Mouse (Mus musculus) cerebellum, postnatal 25 days (tissue): Measurements from ENCODE around the gene Kcnk4.
A peak's percentile ranks its signal among the peaks of the same experiment; 100 is the strongest.

Source experiments
- DNase-seq, 2 experiments: peaks; one replicate each; pipeline ENCODE4 v3.0.0; 2021; ENCODE audit warnings: mixed read lengths in 2 of 2

Kcnk4 gene

DNA sequence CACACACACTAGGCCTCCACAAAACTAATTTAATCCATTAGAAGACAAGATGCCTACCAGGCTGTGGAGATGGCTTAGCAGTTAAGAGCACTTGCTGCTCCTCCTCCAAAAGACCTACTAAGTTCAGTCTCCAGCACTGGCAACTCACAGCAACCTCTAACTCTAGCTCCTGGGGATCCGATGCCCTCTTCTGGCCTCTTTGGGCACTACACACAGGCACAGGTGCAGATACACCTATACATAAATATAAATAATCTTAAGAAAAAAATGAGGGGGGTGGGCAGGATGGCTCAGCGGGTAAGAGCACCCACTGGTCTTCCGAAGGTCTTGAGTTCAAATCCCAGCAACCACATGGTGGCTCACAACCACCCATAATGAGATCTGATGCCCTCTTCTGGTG lies 2.0 kb upstream of the Kcnk4 start:
- peak; percentile 48 to 67 for DNase-seq

DNA sequence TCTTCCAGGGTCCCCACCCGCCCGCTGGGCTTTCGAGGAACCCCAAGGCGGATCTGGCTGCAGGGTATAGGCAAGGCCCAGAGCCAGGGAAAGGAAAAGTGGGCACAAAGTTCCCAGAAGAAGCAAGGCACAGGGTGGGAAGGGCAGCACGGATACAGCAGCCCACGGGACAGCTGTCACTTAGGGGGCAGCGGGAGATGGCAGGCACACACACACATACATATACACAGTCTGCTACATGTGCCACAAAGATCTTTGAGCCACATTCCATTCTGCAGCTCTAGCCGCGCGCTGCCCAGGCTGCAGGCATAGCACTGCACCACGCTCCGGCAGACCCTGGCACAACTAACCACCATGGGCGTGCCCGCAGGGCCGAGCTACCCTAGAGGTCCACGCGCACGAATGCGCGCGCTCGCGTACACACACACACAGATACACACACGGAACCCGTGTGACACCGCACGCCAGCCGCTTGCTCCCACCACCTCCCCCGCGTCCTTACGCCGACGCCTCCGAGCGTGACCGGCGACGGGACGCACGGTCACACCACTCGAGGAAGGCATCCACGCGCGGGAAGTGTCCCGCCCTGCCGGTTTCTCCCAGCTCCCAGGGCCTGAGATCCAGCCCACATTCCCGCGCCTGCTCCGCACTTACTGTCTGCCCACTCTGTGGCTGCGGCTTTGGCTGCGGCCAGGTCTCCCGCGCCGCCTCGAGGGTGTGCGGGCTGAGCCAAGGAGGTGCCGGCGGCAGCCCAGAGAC lies 700 bp downstream of the Kcnk4 start:
- DNase-seq, result peak; percentile 76 to 81

DNA sequence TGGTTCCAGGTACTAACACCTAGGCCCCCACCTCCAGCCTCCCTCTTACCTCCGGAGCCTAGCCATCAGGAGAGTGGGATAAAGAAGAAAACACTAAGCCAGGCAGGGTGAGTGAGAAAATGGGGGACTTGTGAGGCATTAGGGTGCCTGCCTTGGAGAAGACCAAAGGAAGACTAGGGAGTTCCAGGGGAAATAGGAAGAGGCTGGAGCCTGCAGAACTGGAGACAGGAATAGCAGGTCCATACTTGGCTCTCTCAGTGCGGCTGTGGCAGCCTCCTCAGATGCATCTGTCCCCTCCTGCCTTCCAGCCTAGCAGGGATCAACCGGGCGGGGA lies 1.2 kb downstream of the Kcnk4 start:
- no peak for DNase-seq

DNA sequence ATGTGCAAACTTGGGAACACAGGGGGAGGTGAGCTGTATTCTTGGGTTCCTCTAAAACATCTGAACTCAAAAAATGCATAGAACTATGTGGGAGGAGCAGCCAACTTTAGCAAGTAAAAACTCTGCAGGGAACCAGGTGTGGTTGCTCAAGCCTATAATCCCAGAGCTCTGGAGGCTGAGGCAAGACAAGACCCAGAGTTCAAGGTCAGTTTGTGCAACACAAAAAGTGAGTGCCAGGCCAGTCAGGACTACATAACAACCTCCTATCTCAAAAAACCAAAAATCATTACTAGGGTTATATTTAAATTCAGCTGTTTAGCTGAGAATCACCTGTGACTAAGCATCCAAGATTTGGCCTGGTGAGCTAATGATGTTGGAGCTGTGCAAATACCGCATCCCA lies 2.3 kb downstream of the Kcnk4 start:
- DNase-seq, result no peak

DNA sequence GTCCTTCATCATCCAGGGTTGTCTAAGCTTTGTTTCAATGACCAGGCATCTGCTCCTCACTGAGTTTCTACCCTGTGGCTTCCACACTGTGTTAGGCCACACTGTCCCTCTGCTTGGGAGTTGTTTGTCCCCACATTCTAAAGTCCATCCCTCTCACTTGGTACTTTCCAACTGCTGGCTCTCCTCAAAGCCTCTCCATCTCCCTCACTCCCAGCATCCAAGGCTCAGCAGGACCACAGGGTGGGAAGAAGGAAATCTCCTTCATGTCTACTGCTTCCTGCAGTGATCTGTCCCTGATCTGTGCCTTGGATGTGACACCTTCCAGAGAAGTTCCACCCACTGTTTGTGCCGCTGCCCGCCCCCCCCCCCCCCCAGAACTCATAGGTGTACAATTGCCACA lies 3.3 kb downstream of the Kcnk4 start:
- DNase-seq, result peak in 1 of 2 experiments; percentile 48

DNA sequence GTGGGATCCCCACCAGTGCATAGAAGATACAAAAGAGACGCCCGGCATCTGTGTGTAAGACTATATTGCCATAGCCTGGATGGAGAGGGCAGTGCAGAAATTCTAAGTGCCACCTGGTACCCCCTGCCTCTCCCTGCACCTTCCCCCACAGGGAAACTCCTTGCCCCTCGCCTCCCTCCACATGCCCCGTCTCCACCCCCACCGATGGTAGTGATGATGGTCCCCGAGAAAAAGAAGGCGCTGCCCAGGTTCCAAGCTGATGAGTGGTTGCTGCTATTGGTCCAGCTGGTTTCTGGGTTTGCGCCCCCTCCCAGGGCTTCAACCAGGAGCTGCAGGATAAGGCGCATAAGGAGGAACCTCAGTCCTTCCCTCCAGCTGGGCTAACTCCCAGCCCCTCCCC lies 6.2 kb downstream of the Kcnk4 start:
- peak in 1 of 2 experiments; percentile 22 for DNase-seq

DNA sequence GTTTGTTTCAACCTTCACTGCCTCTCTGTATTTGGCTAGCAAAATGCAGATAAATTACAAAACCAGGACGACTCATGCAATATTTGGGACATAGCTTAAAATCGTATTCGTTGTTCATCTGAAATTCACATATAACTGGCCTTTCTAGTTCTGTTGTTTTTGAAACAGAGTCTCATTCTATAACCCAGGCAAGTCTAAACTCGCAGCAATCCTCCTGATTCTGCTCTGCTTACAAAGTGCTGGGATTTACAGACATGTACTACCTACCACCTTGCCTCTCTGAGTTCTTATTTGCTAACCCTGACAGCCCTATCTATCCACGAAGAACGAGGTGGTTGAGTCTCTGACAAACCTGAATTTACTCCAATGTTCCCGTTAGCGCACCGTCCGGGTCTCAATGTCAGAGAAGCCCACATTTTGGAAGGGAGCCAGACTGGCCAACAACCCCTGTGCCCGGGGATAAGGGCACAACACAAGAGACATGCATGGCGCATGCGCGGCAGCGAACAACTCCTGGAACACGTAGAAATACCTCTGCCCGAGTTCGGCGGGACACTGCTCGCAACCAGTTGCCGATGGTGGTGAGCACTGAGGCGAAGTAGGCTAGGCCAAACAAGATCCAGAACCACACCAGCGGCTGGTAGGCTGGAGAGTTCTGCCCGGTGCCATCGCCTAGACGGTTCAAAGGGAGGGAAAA lies 7.6 kb downstream of the Kcnk4 start:
- DNase-seq, result peak in 1 of 2 experiments; percentile 42

DNA sequence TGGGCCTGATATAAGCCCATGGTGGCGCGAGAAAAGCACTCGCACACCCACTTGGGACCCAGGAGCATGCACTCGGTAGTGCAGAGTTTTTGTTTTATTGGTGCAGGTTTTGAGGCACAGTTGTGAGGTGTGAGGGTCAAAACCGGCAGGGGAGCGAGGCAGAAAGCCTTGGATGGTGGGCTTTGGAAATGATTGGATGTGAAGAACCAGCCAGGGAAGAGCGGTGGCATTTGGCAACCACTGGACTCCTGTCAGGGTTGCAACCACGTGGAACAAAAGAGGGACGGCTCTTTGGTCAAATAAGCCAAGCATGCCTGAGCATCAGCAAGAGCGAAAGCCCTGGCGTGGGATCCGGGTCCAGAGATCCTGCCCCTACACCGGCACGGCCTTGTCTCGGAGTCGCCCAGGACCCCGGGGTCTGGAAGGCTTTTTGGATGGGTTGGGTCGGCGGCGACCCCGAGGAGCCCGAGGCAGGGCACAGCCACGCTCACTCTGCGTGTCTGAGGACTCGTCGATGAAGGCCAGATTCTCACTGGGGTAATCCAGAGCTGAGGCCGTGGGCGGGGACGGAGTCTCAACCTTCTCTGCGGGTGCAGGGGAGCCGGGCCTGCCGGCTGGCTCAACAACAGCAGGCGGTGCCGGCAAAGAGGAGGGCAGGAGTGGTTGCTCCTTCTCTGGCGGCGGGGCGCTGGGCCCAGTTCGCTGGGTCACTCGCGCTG lies 8.5 kb downstream of the Kcnk4 start:
- DNase-seq, result peak in 1 of 2 experiments; percentile 42

DNA sequence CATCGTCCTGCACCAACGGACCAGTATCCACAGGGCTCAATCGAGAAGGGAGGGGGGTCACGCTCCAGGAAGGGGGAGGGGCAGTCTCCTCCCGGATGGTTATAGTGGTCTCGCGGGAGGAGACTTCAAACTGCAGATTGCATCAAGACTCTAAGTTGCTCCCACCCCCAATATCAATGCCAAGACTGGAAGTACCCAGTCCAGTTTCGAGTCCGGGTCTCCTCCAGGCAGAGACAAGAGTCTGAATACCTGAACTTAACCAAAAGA lies 9.1 kb downstream of the Kcnk4 start, which contains the start of gene Catsperz:
Gene Catsperz, minus strand, starts transcription at position 74 of the 267 bp plus-strand sequence.
- no peak for DNase-seq

DNA sequence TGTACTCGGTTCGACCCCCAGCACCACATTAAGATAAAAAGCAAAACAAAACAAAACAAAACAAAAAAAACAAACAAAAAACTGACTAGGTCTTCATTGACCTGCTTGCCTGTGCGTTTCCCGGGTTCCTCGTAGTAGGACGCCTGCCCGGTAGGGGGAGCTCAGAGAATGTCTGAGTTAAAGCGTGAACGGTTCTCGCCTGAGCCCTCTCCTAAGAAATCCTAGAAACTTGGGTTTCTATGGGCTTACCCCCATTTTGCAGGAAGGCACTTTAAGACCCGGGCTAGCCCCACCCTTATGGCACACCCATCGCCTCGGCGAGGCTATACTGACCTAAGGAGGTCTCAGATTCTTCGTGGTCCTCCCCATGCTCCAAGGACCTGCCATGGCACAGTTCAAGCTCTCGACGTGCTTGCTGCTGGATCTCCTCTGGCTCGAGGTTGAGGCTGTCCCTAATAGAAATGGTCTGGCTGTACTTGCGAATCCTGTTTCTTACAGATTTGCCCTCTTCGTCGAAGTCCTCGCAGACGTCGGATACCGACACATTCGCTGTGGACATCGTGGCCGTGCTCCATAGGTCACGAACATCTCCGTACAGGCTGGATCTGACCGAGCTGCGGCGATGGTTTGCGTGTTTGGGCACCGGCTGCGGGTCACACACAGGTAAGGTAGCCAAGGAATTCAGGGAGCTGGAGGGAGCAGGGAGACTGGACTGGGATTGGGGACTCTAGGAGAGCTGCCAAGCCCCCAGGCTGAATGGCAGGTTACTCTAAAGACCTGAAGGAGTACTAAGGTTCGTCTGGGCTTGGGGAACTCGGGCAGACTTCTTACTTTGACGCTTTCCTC lies 9.6 kb downstream of the Kcnk4 start:
- peak; percentile 93 to 96 for DNase-seq

DNA sequence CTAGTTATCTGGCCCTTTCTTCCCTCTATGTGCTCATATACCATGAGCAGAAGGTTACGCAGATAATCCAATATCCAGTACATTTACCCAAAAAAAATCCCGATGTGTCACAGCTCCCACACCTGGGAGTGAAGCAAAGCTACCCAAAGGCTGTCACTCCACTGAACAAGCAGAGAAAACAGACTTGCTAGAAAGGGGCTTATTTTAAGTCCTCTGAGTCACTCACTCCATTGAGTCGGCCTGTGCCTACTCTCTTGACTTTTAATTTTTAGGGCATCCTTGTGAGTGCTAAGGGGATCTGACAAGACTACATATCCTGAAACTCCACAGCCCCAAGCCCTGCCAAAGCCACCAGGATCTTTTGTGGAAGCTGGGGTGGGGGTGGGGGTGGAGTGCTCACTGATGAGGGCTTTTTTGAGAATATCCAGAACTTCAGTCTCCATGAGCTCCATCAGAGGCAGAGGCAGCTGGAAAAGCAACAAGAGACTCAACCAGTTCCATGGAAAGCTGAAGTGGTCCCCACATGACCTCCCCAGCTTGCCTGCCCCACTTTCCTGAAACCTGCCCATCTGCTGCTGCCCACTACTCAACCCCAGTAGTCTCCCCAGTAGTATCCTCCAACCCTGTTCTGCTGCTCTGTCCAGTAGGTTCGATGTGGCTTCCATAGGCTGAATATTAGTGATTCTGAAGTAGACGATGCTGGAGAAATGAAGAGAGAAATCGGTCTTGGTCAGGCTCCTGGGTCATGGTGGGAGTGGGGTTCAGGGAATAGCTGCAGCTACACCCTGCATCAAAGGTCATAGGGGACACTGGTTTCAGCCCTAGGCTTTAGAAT lies 11.2 kb downstream of the Kcnk4 start:
- DNase-seq, result peak in 1 of 2 experiments; percentile 14

DNA sequence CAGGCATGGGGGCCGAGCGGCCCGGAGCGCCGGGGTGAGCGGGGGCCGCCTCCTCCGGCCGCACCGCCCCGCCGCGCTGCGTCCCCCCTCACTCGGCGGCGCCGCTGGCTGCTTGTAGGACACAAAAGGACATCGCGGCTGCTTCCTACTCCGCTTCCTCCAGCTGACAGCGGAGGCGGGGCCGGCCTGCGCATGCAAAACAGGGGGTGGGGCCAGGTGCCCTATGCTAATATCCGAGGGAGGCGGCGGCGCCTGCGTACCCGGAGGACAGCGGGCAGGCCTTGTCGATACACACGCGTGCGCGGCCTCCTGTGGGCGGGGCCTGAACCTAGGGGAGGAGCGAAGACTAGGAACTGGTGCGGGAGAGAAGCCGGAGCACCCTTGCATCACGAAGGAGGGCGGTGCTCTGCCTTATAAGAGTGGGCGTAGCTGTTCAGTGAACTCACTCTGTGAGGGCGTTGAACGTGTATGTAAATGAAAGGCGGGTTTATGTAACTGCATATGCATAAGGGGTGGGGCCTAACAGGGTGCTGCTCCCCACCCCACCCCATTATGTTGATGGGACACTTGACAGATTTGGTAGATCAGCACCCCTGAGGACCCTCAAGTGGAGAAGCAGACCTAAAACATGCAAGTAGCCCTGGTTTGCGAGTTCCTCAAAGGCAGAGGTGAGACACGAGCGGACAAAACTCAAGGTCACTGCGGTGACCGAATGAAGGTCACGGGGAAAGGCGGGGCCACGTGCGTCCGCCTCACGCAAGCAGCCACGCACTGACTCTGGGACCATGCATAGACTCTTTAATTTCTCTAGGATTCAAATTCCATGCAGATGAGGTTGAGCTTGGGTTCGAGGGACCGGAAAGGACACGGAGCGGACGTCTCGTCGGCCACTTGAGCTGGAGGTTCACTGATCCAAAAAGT lies 12.4 kb downstream of the Kcnk4 start, which contains the start of gene Esrra:
Gene Esrra, minus strand, starts transcription at position 167 of the 921 bp plus-strand sequence.
- DNase-seq, result peak; percentile 99 to 100

DNA sequence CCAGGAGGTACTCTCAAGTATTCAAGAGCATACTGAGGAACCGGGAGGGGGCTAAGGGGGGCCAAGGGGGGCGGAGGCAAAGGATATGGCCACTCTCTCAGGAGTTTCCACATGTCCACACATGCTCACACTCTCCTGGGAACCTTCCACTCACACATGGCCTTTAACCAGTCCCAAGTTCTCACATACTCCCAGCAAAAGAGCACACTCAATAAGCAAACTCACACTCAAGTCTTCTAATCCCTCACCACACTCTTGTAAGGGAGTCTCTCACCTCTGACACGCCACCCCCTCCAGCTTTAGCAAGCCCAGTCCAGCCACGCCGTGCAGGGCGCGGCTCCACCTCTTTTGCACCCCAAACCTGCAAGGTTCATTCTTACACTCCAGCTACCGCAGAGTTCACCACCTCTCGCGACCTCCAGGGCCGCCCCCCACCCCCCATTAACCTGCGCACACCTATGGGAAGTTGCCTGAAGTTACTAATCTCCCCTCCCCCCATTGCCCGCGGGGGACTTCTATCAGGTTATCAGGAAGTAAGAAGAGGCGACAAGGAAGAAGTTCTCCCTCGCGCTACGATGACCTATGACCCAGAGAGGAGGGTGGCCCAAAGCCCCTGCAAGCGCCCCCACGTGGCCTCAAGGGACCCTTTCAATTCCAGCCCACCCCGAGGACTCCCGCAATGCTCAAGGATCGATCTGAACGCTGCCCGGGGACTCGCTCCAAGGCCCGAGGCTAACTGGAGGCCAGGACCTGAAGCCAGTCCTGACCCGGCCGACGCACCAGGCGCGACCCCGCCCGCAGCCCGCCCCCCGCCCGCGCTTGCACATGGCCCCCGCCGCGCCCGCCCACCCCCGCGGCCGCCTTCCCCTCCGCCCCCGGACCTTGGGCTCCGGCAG lies 13.3 kb downstream of the Kcnk4 start:
- DNase-seq, result peak in 1 of 2 experiments; percentile 71

DNA sequence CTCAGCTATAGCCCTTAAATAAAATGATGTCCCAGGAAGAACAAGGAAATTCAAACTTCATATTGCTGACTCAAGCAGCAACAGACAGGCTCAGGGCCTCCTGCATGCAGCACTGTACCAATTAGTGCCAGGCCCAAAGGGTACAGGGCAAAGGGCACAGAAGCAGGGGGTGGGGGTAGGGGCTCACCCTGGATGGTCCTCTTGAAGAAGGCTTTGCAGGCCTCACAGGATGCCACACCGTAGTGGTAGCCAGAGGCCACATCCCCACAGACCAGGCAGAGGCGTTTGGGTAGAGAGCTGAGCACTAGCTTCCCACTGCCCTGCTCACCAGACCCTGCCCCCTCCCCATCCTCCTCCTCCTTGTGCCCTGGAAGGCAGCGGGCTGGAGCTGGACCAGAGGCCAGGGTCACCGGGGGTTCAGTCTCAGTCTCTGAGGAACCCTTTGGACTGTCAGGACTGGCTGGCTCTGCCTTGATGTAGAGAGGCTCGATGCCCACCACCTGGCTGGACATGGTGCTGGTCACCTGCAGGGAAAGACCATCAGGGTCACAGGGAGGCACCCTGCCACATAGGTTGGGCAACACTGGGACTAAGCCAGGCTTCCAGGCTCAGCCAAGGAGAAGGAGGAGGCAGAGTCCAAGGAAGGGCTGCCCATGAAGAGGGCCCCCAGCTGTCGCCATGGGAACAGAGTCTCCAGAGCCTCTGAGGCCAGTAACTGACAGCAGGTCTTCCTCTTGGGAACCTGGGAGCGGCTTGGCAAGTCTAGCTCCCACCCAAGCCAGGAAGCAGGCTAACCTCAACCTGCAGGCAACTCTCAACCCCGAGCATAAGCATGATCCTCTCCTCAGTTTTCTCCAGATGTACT lies 14.2 kb downstream of the Kcnk4 start:
- peak; percentile 48 to 64 for DNase-seq

DNA sequence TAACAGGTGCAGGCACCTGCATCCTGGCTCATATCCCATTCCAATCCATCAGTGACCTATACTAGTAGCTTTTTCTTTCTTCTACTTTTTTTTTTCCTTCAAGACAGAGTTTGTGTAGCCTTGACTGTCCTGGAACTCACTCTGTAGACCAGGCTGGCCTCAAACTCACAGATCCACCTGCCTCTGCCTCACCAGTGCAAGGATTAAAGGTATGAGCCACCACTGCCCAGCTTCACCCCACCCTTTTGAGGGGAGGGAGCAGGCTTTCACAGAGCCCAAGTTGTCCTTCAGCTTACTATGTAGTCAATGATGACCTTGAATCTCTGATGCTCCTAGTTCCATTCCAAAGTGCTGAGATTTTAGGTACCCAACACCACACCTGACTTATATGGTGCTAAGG lies 14.9 kb downstream of the Kcnk4 start:
- DNase-seq, result no peak

DNA sequence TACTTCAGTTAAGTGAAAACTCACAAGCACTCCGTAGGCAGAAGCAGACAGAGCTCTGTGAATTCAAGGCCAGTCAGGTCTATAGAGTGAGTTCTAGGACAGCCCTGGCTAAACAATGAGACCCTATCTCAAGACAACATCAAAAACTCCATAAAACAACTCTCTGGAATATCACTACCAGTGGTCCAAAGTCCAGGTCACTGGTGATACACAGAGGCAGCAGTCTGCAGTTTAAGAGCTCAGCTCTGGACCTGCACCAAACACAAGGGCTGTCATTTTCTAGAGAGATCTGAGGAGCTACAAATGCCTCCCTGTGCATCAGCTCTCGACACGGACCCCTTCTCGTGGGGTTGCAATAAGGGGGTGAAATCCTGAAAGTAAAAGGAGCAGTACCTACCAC lies 16.0 kb downstream of the Kcnk4 start:
- no peak for DNase-seq

DNA sequence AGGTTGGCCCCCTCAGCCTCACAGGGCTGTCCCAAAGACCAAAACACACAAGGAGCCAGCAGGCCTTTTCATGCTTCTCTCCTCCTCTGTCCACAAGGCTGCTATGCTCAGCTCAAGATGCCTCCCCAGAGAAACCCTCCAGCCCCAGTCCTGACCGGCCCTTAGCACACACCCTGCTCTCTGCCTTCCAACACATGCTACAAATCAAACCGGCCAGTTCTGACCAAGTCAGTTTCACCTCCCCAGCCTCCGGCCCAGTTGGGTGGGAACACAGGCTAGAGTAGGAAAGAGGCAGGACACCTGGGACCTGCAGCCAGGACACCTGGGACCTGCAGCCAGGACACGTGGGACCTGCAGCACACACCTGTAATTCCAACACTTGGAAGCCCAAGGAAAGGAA lies 17.8 kb downstream of the Kcnk4 start:
- DNase-seq, result no peak

DNA sequence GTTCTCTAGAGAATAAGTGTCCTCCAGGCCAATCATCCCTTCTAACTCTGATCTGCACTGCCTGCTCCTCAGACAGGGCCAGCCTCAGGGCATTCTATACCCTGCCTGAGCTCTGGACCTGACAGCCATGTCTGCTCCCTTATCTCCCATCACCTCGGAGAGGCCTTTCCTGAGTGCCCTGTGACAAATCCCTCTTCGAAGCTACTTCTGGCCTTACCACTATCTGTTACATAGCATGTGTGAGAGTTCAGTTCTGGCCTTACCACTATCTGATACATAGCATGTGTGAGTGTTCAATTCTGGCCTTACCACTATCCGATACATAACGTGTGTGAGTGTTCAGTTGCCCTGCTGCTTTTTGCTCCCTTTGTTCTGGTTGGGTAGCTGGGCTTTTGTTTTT lies 19.0 kb downstream of the Kcnk4 start:
- DNase-seq, result no peak

DNA sequence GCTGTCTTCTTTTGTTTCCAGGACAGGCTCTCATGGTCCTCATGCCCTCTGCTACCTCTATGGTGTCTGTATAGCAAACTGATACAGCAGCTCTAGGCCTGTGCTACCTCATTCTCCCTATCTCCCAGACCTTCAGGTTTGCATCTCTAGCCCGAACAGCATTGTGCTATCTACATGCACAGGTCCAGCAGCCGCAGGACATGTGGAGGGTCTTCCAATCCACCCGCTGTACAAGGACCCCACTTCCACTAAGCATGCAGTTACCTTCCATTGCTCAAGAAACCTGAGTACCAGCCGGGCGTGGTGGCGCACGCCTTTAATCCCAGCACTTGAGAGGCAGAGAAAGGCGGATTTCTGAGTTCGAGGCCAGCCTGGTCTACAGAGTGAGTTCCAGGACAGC lies 19.8 kb downstream of the Kcnk4 start:
- DNase-seq, result no peak
